30 mouse cellular contexts compared by ENCODE assay signal in the genomic region with DNA sequence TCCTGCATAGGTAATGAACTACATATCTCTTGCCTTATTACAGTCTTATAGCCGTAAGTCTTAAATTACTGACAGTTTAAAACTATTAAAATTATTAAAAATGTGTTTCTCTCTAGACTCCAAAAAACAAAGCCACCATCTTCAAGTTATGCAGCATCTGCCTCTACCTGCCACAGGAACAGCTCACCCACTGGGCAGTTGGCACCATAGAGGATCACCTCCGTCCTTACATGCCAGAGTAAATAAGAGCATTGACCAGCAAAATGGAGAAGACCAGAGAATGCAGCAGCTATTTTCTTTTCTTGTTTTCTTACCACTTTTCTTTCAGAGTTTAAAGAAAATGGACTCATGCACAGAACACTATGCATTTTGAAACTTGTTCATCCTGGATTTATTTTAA. TPM values are rescaled to one million over a fixed set of nuclear protein-coding genes. Genes with fewer than 3 reads are reported as not detected.
"Had no signal": no experiment of that assay in that cellular context is flagged by ENCODE, and none has a peak within 500 bp of the region (broad histone marks: within the 10 kb centered on the region; RNA-seq: fewer than 3 reads in every experiment).

No protein-coding gene starts in this region.

- ATAC-seq: hindbrain, postnatal 0 days; intestine, embryonic 16.5 days; liver, postnatal 0 days had no signal

- H3K4me2 ChIP-seq: heart, embryonic 11.5 days; heart, embryonic 13.5 days; heart, embryonic 15.5 days; hindbrain, embryonic 13.5 days; hindbrain, embryonic 15.5 days; limb, embryonic 12.5 days; liver, embryonic 13.5 days; liver, embryonic 15.5 days had no signal

- DNase-seq: gastrocnemius, postnatal 14 days; gastrocnemius, postnatal 36 days; heart, adult 2 months; heart, postnatal 14 days; heart, postnatal 36 days; kidney, adult 11 months; kidney, adult 2 months; kidney, adult 9 months; kidney, postnatal 10 days; kidney, postnatal 25 days; kidney, postnatal 4 days; liver; liver, embryonic 13.5 days; liver, postnatal 0 days had no signal

- H3K9ac ChIP-seq: heart, embryonic 13.5 days; heart, embryonic 15.5 days; hindbrain, embryonic 13.5 days; hindbrain, embryonic 15.5 days; limb, embryonic 12.5 days; liver, embryonic 13.5 days; liver, embryonic 15.5 days; liver, postnatal 0 days had no signal

- H3K4me3 ChIP-seq: heart, adult 2 months; heart, embryonic 13.5 days; heart, embryonic 15.5 days; hindbrain, embryonic 13.5 days; hindbrain, embryonic 15.5 days; layer of hippocampus, adult 2 months; left cerebral cortex, adult 2 months; limb, embryonic 10.5 days; limb, embryonic 12.5 days; liver, embryonic 13.5 days; liver, embryonic 15.5 days had no signal

- H3K27me3 ChIP-seq: heart, embryonic 13.5 days; heart, embryonic 15.5 days; hindbrain, embryonic 13.5 days; hindbrain, embryonic 15.5 days; limb, embryonic 12.5 days; liver, embryonic 13.5 days; liver, embryonic 15.5 days had no signal

- H3K9me3 ChIP-seq: heart, embryonic 13.5 days; heart, embryonic 15.5 days; hindbrain, embryonic 13.5 days; hindbrain, embryonic 15.5 days; limb, embryonic 10.5 days; limb, embryonic 12.5 days; liver, embryonic 13.5 days; liver, embryonic 15.5 days had no signal

- H3K4me1 ChIP-seq: heart, embryonic 13.5 days; heart, embryonic 15.5 days; hindbrain, embryonic 13.5 days; hindbrain, embryonic 15.5 days; limb, embryonic 10.5 days; limb, embryonic 12.5 days had no signal

- H3K27ac ChIP-seq: heart, adult 2 months; heart, embryonic 13.5 days; heart, embryonic 15.5 days; hindbrain, embryonic 13.5 days; hindbrain, embryonic 15.5 days; hindbrain, postnatal 0 days; layer of hippocampus, adult 2 months; left cerebral cortex, adult 2 months; limb, embryonic 10.5 days; limb, embryonic 12.5 days; liver, embryonic 13.5 days; liver, embryonic 15.5 days had no signal

RNA-seq across cellular contexts. Expression of gene D130043K22Rik, which starts 32.4 kb away (rescaled TPM):
- total RNA-seq: gastrocnemius, adult 18-20 months; gastrocnemius, adult 8-10 months; gastrocnemius, postnatal 14 days; gastrocnemius, postnatal 36 days; heart, postnatal 14 days; heart, postnatal 36 days; hematopoietic stem cell, adult 5-6 weeks had no signal
- polyA plus RNA-seq: heart, embryonic 11.5 days; heart, postnatal 0 days had no signal
